Mouse (Mus musculus): ENCODE data around the gene Fam166a. TPM values are rescaled to one million over a fixed set of nuclear protein-coding genes. Genes with fewer than 3 reads are reported as not detected.
"Not testable (repeated sequence)": the region's sequence is repeated elsewhere in the genome, so short reads cannot be mapped to it uniquely, and the experiment has no call there.

The Fam166a gene
- polyA plus RNA-seq, 1 experiment from 2014 or later = not detected

DNA sequence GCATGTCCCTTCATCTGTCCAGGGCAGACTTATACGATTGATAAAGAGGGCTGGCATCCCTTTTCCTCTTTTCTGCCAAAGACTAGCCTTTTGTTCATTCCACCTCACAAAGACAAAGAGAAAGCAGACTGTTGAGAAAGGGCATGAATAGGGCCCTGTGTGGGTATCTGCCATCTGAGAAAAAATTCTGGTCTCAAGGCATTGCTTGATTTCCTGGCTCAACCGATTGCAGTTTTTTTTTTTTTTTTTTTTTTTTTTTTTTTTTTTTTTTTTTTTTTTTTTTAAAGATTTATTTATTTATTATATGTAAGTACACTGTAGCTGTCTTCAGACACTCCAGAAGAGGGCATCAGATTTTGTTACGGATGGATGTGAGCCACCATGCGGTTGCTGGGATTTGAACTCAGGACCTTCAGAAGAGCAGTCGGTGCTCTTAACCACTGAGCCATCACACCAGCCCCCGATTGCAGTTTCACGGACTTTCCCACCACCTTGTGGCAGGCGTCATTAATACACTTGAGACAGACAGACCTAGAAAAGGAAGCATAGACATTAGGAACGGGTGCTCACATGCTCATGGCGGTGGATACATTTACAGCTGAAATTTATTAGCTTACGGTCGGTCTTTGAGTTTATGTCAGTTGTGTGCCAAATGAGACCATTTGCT is 38.0 kb downstream of the Fam166a start:
- H3K4me1 ChIP-seq = peaks cover 27% of the 10 kb centered on the region
- peak overlapping the region; percentile 99 for H3K4me3 ChIP-seq
- not testable (repeated sequence) for H3K9me3 ChIP-seq (replicated peaks); ATAC-seq; H3K27me3 ChIP-seq (replicated peaks)
- peak overlapping the region; percentile 88 for H3K4me2 ChIP-seq
- peaks cover 21% of the 10 kb centered on the region for H3K36me3 ChIP-seq
- WGBS (ENCODE audit: insufficient replicate concordance) = 39% methylated on average over 12 of the region's 12 CpGs
- peak overlapping the region; percentile 85 for H3K9ac ChIP-seq
- 0 out of 2 replicates have a peak overlapping the region, but pooled peaks have one; percentile 85 for H3K27ac ChIP-seq

DNA sequence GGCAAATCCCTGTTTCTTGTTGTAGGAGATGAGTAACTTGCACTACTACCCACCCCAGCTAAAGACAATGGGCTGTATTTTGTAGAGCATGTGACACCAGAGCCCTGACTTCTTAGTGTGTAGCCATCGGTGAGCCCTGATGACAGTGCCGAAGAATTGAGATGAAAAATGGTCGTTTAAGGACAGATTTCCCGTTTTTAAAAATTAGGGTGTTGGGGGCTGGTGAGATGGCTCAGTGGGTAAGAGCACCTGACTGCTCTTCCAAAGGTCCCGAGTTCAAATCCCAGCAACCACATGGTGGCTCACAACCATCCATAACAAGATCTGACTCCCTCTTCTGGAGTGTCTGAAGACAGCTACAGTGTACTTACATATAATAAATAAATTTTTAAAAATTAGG is 38.7 kb downstream of the Fam166a start:
- not testable (repeated sequence) for H3K27me3 ChIP-seq (replicated peaks); H3K4me2 ChIP-seq; H3K9ac ChIP-seq; ATAC-seq; H3K9me3 ChIP-seq (replicated peaks); H3K4me3 ChIP-seq; H3K27ac ChIP-seq
- peaks cover 14% of the 10 kb centered on the region for H3K36me3 ChIP-seq
- 75% methylated on average over 5 of the region's 5 CpGs for WGBS (ENCODE audit: insufficient replicate concordance)
- peaks cover 32% of the 10 kb centered on the region for H3K4me1 ChIP-seq

DNA sequence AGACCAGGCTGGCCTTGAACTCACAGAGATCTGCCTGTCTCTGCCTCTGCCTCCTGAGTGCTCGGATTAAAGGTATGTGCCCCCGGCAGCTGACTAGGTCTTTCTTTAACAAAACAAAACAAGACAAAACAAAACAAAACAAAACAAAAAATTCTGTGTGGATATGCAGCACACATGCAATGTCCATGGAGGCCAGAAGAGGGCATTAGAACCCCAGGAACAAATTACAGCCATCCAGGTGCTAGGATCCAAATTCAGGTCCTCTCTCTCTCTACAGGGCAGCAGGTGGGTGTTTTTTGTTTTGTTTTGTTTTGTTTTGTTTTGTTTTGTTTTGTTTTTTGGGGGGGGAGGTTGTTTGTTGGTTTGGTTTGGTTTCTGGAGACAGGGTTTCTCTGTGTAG is 40.3 kb downstream of the Fam166a start:
- Histone ChIP-seq H3K9me3 (replicated peaks) (no peaks in the 10 kb centered on the region), H3K4me2 (no peak overlapping the region), H3K27ac (no peak overlapping the region), H3K9ac (no peak overlapping the region), H3K36me3 (no peaks in the 10 kb centered on the region), H3K4me3 (no peak overlapping the region), H3K4me1 (peaks cover 44% of the 10 kb centered on the region), H3K27me3 (replicated peaks) (peaks cover 9% of the 10 kb centered on the region)
- WGBS (ENCODE audit: insufficient replicate concordance) = 37% methylated on average over 2 of the region's 2 CpGs
- ATAC-seq = no peak

DNA sequence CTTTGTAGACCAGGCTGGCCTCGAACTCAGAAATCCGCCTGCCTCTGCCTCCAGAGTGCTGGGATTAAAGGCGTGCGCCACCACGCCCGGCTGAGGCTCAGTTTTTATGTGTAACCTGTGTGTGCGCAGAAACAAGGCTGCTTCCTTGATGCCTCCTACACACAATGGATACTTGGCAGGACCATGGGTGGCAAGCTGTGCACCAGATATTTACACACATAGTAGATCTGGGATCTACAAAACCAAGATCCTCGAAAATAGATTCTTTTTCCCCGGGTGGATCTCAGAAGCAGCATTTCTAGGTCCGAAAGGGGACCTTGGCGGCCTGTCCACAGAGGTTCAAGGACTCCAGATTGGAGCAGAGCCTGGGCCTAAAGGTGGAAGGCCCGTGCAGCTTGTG is 43.3 kb downstream of the Fam166a start:
- Histone ChIP-seq H3K4me1 (peaks cover 56% of the 10 kb centered on the region), H3K4me2 (peak overlapping the region; percentile 100), H3K9ac (peak overlapping the region; percentile 65), H3K4me3 (peak overlapping the region; percentile 84), H3K9me3 (replicated peaks) (no peaks in the 10 kb centered on the region), H3K27me3 (replicated peaks) (peaks cover 11% of the 10 kb centered on the region), H3K36me3 (no peaks in the 10 kb centered on the region), H3K27ac (peak overlapping the region; percentile 77)
- peak; percentile 7; the same call in 1 of the 2 replicates for ATAC-seq
- 42% methylated on average over 12 of the region's 12 CpGs for WGBS (ENCODE audit: insufficient replicate concordance)

DNA sequence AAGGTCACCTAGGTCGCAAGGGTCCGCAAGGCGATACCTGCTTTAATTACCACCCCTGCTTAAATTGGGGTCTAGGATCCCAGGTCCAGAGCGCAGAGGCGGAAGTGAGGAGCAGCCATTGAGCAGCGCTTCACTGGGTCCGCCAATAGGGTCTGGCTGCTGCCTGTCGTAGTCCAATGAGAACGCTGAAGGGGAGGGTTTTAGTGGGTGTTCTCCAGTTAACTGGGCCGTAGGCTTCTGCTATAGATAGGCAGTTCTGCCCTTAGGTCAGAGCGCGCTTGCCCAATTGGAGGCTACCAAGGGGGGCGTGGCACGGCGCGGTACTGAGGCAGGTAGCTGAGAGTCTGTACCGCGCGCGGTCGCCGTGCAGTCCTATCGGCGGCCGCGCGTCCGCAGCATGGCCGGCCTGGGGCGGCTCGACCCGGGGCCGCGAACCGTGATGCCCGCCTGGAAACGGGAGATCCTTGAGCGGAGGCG is 43.8 kb downstream of the Fam166a start, which contains the start of gene Tprn:
Gene Tprn (plus strand): TSS at position 328 of the 477 bp plus-strand sequence.
- ATAC-seq = peak; percentile 97
- H3K4me3 ChIP-seq = peak within 1 kb of the TSS; percentile 84
- no peaks in the 10 kb centered on the region for H3K9me3 ChIP-seq (replicated peaks)
- H3K9ac ChIP-seq = peak within 1 kb of the TSS; percentile 86
- peaks cover 56% of the 10 kb centered on the region for H3K4me1 ChIP-seq
- H3K36me3 ChIP-seq = no peaks in the 10 kb centered on the region; the same call in 1 of the 2 replicates
- peaks cover 11% of the 10 kb centered on the region for H3K27me3 ChIP-seq (replicated peaks)
- peak within 1 kb of the TSS; percentile 100 for H3K4me2 ChIP-seq
- peak within 1 kb of the TSS; percentile 77 for H3K27ac ChIP-seq
- WGBS (ENCODE audit: insufficient replicate concordance) = under 1% methylated on average over 39 of the region's 39 CpGs

DNA sequence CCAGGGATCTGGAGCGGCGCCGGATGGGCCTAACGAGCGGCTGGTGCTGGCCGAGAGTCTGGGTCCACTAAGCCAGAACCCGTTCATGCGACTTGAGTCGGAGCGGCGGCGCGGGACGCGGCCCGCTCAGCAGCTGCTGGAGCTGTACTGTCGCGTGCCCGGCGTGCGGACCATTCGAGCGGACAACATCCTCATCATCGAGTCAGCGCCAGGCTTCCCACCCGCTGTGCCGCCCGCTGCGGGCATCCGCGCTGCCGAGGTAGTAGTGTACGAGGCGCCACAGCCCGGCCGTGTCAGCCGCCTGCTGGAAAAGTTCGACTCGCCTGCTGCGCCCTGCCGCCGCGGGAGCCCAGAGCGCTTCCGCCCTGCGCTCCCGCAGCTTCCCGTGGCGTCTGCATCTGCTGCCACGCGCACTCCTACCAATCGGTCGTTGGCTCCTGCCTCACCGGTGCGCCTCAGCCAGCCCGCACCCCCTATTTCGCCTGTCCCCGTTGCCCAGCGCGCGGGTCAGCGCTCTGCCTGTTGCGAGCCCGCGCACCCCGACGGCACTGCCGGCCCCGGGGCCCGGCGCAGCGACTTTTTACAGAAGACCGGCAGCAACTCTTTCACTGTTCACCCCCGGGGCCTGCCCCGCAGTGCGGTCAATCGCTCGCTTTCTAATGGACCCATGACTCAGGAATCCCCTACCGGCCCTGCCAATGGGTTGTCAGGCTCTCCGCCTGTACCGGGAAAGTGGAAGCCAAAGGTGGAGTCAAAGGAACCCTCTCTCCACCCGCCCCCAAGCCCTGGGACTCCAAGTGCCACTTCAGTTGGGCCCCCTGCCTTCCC is 44.5 kb downstream of the Fam166a start:
- peak overlapping the region; percentile 86 for H3K9ac ChIP-seq
- peak; percentile 13 for ATAC-seq
- H3K9me3 ChIP-seq (replicated peaks) = no peaks in the 10 kb centered on the region
- H3K27ac ChIP-seq = peak overlapping the region; percentile 77
- peaks cover 11% of the 10 kb centered on the region for H3K27me3 ChIP-seq (replicated peaks)
- peaks cover 2% of the 10 kb centered on the region; the same call in 1 of the 2 replicates for H3K36me3 ChIP-seq
- WGBS (ENCODE audit: insufficient replicate concordance) = 2% methylated on average over 82 of the region's 82 CpGs
- peak overlapping the region; percentile 100 for H3K4me2 ChIP-seq
- peaks cover 63% of the 10 kb centered on the region for H3K4me1 ChIP-seq
- peak overlapping the region; percentile 84 for H3K4me3 ChIP-seq

DNA sequence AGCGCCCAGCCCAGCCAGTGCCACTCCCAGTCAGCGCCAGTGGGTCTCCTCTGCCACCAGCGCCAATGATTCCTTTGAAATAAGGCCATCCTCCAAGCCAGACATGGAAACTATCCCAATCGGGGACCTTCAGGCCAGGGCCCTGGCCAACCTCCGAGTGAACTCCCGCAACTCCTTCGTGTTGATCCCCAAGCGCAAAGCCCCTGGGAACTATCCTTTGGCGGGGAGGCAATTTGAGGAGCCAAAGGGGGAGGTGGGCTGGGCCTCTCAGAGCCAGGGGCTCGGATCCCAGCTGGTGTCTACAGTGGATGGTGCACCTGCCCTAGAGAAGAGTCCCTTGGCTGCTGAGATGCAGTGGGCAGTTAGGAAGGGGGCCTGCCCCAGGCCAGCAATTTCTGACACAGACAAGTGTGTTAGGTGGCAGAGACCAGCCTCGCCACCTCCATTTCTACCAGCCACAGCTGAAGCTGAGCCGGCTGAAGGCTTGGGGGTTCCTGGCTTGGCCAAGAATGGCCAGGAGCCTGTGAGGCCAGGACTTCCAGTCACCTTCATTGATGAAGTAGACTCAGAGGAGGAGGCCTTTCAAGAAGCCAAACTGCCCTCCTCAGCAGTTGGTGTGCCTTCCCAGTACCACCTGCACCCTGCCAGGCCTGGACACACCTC is 45.2 kb downstream of the Fam166a start:
- Histone ChIP-seq H3K4me3 (peak overlapping the region; percentile 84), H3K4me2 (peak overlapping the region; percentile 100), H3K9me3 (replicated peaks) (no peaks in the 10 kb centered on the region), H3K27me3 (replicated peaks) (peaks cover 11% of the 10 kb centered on the region), H3K4me1 (peaks cover 68% of the 10 kb centered on the region), H3K27ac (peak overlapping the region; percentile 77; the same call in 1 of the 2 replicates), H3K9ac (peak overlapping the region; percentile 86), H3K36me3 (peaks cover 8% of the 10 kb centered on the region)
- WGBS (ENCODE audit: insufficient replicate concordance) = 29% methylated on average over 12 of the region's 12 CpGs
- no peak for ATAC-seq

DNA sequence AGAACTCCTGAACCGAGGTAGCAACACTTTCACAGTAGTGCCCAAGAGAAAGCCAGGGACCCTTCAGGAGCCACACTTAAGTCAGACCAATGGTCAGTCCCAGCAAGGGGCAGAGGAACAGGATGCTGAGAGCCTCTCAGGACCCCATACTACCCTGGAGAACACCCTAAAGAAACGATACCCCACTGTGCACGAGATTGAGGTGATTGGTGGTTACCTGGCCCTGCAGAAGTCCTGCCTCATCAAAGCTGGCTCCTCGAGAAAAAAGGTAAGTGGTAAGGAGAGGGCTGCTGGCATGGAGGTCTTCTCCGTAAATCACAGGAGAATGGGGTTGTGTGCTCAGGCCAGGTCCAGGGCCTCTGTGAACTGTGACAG is 45.7 kb downstream of the Fam166a start:
- peak overlapping the region; percentile 100 for H3K4me2 ChIP-seq
- no peak overlapping the region for H3K27ac ChIP-seq
- peaks cover 68% of the 10 kb centered on the region for H3K4me1 ChIP-seq
- no peaks in the 10 kb centered on the region for H3K9me3 ChIP-seq (replicated peaks)
- no peak for ATAC-seq
- 68% methylated on average over 5 of the region's 5 CpGs for WGBS (ENCODE audit: insufficient replicate concordance)
- H3K27me3 ChIP-seq (replicated peaks) = peaks cover 11% of the 10 kb centered on the region
- peaks cover 13% of the 10 kb centered on the region for H3K36me3 ChIP-seq
- peak overlapping the region; percentile 86; the same call in 1 of the 2 replicates for H3K9ac ChIP-seq
- H3K4me3 ChIP-seq = peak overlapping the region; percentile 84

DNA sequence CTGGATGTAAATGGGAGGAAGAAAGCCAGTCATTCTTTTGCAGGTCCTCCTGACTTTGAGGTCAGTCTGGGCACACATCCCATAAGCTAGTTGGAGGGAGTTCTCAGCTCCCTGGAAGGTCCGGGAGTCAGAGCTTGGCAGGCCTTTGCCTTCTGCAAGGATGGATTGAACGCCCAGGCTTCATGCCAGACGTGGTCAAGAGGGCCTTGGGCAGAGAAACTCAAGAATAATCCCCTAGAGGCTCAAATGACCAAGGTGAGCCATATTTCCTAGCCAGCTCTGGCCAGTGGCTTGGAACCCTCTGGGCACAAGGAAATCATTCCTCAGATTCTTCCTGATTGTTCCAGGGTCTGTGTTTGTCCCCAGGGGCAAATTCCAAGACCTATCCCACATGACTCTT is 46.3 kb downstream of the Fam166a start:
- H3K27ac ChIP-seq = no peak overlapping the region
- peaks cover 19% of the 10 kb centered on the region for H3K36me3 ChIP-seq
- H3K4me1 ChIP-seq = peaks cover 68% of the 10 kb centered on the region
- no peaks in the 10 kb centered on the region for H3K9me3 ChIP-seq (replicated peaks)
- peaks cover 11% of the 10 kb centered on the region for H3K27me3 ChIP-seq (replicated peaks)
- ATAC-seq = no peak
- no peak overlapping the region for H3K4me3 ChIP-seq
- peak overlapping the region; percentile 100 for H3K4me2 ChIP-seq
- WGBS (ENCODE audit: insufficient replicate concordance) = 67% methylated on average over 3 of the region's 3 CpGs
- H3K9ac ChIP-seq = peak overlapping the region; percentile 27; the same call in 1 of the 2 replicates

DNA sequence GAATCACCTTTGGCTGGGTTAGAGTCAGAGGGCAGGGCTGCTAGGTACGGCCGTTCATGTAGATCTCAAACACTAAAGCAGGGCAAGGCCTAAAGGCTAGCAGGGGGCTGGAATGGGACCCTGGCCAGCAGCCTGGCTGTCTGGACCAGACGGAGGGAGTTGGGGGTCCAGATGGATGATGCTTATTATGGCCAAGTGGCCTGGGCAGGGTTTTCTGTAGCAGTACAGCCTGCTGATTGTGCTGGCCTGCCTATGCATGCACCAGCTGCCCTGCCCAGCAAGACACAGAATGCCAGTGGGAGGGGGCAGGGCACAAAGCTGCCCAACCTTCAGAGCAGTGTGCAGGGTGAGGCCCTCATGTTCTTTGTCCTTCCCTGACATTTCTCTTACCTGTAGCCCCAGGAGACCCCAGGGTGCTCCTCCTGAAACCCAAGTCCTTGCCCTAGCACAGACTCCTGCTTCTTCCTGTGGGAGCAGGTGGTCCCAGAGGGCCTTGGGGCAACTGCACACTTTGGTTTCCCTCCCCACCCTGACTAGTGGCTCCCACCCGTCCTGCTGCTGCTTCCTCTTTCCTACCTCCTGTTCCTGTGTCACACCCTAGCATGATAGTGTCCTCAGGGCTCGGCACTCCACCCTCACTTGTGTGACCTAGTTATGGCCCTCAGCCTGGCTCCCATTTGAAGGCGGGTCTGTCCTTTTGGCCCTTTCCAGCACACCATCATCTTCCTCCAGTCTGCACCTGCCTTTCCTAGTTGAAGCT is 47.5 kb downstream of the Fam166a start:
- peak overlapping the region; percentile 64 for H3K27ac ChIP-seq
- peak overlapping the region; percentile 52 for H3K9ac ChIP-seq
- peaks cover 31% of the 10 kb centered on the region for H3K36me3 ChIP-seq
- peaks cover 11% of the 10 kb centered on the region for H3K27me3 ChIP-seq (replicated peaks)
- 38% methylated on average over 6 of the region's 6 CpGs for WGBS (ENCODE audit: insufficient replicate concordance)
- H3K4me3 ChIP-seq = peak overlapping the region; percentile 20
- peak overlapping the region; percentile 100 for H3K4me2 ChIP-seq
- no peaks in the 10 kb centered on the region for H3K9me3 ChIP-seq (replicated peaks)
- no peak for ATAC-seq
- H3K4me1 ChIP-seq = peaks cover 80% of the 10 kb centered on the region

DNA sequence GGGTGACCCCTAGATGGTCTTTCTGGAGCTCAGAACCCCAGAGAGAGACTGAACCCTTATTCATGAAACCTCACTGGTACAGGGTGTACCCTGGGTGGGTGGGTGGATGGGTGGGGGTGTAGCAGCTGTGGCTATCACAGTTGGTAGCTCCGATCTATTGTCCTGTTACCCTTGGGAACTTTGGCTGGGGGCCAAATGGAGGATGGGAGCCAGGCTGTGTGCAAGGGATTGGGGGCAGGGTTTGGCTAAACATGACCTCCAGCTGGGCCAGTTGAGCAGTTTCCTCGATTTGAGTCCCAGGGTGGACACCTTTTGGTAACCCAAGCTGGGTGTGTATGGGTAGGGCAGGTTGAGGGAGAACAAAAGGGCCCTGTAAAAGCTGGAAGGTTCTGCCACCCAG is 48.2 kb downstream of the Fam166a start:
- Histone ChIP-seq H3K27me3 (replicated peaks) (peaks cover 11% of the 10 kb centered on the region), H3K27ac (peak overlapping the region; percentile 64), H3K9ac (peak overlapping the region; percentile 52), H3K4me3 (peak overlapping the region; percentile 20; the same call in 1 of the 2 replicates), H3K9me3 (replicated peaks) (no peaks in the 10 kb centered on the region), H3K36me3 (peaks cover 33% of the 10 kb centered on the region), H3K4me2 (peak overlapping the region; percentile 100), H3K4me1 (peaks cover 81% of the 10 kb centered on the region)
- 52% methylated on average over 2 of the region's 2 CpGs for WGBS (ENCODE audit: insufficient replicate concordance)
- no peak for ATAC-seq

Measured in liver, embryonic 12.5 days (tissue).